Mouse (Mus musculus) liver, adult 2 months (tissue): ENCODE results near the gene Apol6. TPM values are rescaled to one million over a fixed set of nuclear protein-coding genes. Genes with fewer than 3 reads are reported as not detected.

Experiments used
- DNase-seq: peaks from one replicate; pipeline ENCODE4 v3.0.0-alpha.2; 2011; ENCODE audit warnings: low read depth, low spot score; ENCODE audit errors: extremely low read depth
- H3K27ac ChIP-seq: fragments of 200-500 bp; replicated peaks from 2 replicates; pipeline ENCODE4 v1.5.1; 2012; ENCODE audit warnings: low read depth, mild to moderate bottlenecking, control low read depth, inconsistent platforms, low read length; ENCODE audit not compliant: insufficient read depth
- H3K27me3 ChIP-seq: fragments of 200-500 bp; 2 replicates; pipeline ENCODE4 v1.6.1; 2012; ENCODE audit warnings: mild to moderate bottlenecking, moderate library complexity, low read length, inconsistent platforms; ENCODE audit not compliant: control insufficient read depth, insufficient read depth
- H3K36me3 ChIP-seq: fragments of 200-500 bp; 2 replicates; pipeline ENCODE4 v1.6.1; 2012; ENCODE audit warnings: low read length, inconsistent platforms; ENCODE audit not compliant: control insufficient read depth, insufficient read depth
- H3K4me1 ChIP-seq: fragments of 200-500 bp; 2 replicates; pipeline ENCODE4 v1.6.1; 2011; ENCODE audit warnings: low read length; ENCODE audit not compliant: control insufficient read depth, insufficient read depth
- H3K4me3 ChIP-seq: fragments of 200-500 bp; 2 replicates; pipeline ENCODE4 v1.5.1; 2011; ENCODE audit warnings: low read depth, mild to moderate bottlenecking, control low read depth, low read length, moderate library complexity; ENCODE audit not compliant: insufficient read depth
- H3K79me2 ChIP-seq: fragments of 200-500 bp; 2 replicates; pipeline ENCODE4 v1.6.1; 2012; ENCODE audit warnings: inconsistent platforms, mild to moderate bottlenecking, low read length, moderate library complexity; ENCODE audit not compliant: control insufficient read depth, insufficient read depth
- H3K9ac ChIP-seq: fragments of 200-500 bp; 2 replicates; pipeline ENCODE4 v1.6.1; 2012; ENCODE audit warnings: low read depth, mild to moderate bottlenecking, control low read depth, inconsistent platforms, low read length
- CTCF ChIP-seq: fragments of 200-500 bp; IDR thresholded peaks from 2 replicates; pipeline ENCODE4 v1.5.1; 2011; ENCODE audit warnings: low read depth, low read length, control low read depth
- POLR2A ChIP-seq: fragments of 200-500 bp; IDR thresholded peaks from 2 replicates; pipeline ENCODE4 v1.6.1; 2011; ENCODE audit warnings: low read length, control low read depth; ENCODE audit not compliant: insufficient read depth; ENCODE audit errors: extremely low read depth
- WGBS: fragments of 180-500 bp; shearing (Covaris S2); methylation state at CpG from one replicate; pipeline ENCODE4 v1.1.7; 2018; 5-methylcytosine and 5-hydroxymethylcytosine counted together
- polyA plus RNA-seq: library from polyadenylated mRNA; depleted of rRNA; stranded (reverse); fragments of >200 nt; gene quantifications from 2 replicates; pipeline ENCODE4 v1.2.3, GENCODE M21; 2012
- total RNA-seq: library from RNA; depleted of rRNA; stranded (reverse); fragments of >200 nt; gene quantifications from 2 replicates; pipeline ENCODE4 v1.2.3, GENCODE M21; 2014

Gene Apol6
- total and polyA plus RNA-seq, 2 experiments, result 0.37 TPM; not detected in 1

GRCm38 (mm10) chr15:77076523-77076922, 32.0 kb downstream of the Apol6 start:
- Histone ChIP-seq H3K9ac (no peak overlapping the region), H3K4me3 (no peak overlapping the region), H3K27me3 (no peaks in the 10 kb centered on the region), H3K79me2 (no peaks in the 10 kb centered on the region), H3K4me1 (peaks cover 2% of the 10 kb centered on the region), H3K27ac (no peak overlapping the region), H3K36me3 (no peaks in the 10 kb centered on the region)
- no peak for DNase-seq
- TF ChIP-seq CTCF, result no peak
- WGBS, result 91% methylated on average over 3 of the region's 3 CpGs

GRCm38 (mm10) chr15:77077906-77078305, 33.4 kb downstream of the Apol6 start:
- no peak overlapping the region for H3K27ac ChIP-seq
- no peaks in the 10 kb centered on the region for H3K27me3 ChIP-seq
- WGBS, result 23% methylated on average over 9 of the region's 9 CpGs
- peaks cover 10% of the 10 kb centered on the region for H3K36me3 ChIP-seq
- TF ChIP-seq POLR2A (no peak), CTCF (no peak)
- H3K9ac ChIP-seq, result no peak overlapping the region
- H3K4me1 ChIP-seq, result no peaks in the 10 kb centered on the region; the same call in 1 of the 2 replicates
- DNase-seq, result peak; percentile 75
- no peak overlapping the region for H3K4me3 ChIP-seq
- H3K79me2 ChIP-seq, result no peaks in the 10 kb centered on the region

GRCm38 (mm10) chr15:77078786-77079185, 34.3 kb downstream of the Apol6 start:
- TF ChIP-seq CTCF, result no peak
- no peak for TF ChIP-seq POLR2A
- no peak overlapping the region for H3K27ac ChIP-seq
- no peaks in the 10 kb centered on the region for H3K27me3 ChIP-seq
- H3K9ac ChIP-seq, result no peak overlapping the region
- no peak overlapping the region for H3K4me3 ChIP-seq
- no peak for DNase-seq
- H3K36me3 ChIP-seq, result peaks cover 14% of the 10 kb centered on the region
- H3K4me1 ChIP-seq, result no peaks in the 10 kb centered on the region
- H3K79me2 ChIP-seq, result no peaks in the 10 kb centered on the region
- 52% methylated on average over 3 of the region's 3 CpGs for WGBS

DNA sequence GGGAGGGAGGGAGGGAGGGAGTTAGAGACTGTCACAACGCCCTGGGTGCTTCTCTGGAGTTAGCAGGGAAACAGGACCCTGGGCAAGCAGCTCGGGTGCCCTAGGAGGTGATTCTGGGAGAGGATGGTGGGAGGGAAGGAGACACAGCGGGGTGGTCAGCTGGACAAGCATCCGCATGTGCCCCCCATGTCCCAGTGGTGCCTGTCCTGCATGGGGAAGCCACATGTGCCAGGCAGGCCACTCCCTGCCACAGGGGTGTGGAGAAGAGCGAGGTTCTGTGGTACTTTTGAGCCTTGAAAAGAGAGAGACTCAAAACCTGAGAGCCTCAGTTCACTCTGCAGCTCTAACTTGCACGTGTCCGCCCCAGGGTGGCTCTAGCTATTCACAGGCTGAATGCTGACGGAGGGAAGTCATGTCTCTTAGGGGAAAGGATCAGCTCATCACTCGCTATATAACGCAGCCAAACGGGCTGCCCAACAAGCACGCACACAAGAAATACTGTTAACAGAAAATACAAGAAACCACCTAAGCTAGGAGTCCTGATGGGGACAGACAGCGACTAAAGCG, 34.8 kb downstream of the Apol6 start:
- no peak for DNase-seq
- Histone ChIP-seq H3K27ac (no peak overlapping the region), H3K36me3 (peaks cover 14% of the 10 kb centered on the region), H3K27me3 (no peaks in the 10 kb centered on the region), H3K4me3 (no peak overlapping the region), H3K79me2 (no peaks in the 10 kb centered on the region), H3K4me1 (no peaks in the 10 kb centered on the region), H3K9ac (no peak overlapping the region)
- 91% methylated on average over 14 of the region's 14 CpGs for WGBS
- TF ChIP-seq POLR2A, result no peak
- no peak for TF ChIP-seq CTCF

DNA sequence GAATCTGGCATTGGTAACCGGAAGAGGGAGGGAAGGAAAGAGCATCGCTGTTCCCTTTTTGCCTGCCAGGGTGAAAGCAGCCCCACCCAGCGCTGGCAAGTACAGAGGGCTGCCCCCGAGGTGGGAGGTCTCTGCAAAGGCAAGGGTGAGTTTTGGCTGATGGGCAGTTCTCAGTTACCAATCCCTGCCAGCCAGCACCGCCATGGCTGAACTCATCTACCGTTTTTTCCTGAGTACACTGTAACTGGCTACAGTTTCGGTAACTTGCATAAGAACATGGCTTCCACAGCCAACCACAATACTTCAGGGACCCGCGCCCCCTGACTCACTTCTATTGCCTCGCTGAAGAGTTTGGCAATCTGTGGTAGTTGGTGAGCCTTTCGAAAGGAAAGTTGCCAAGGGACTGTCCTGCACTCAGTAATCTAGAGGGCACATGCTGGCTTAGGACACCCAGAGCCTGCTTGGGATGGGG, 35.4 kb downstream of the Apol6 start:
- no peaks in the 10 kb centered on the region for H3K27me3 ChIP-seq
- H3K4me1 ChIP-seq, result no peaks in the 10 kb centered on the region
- TF ChIP-seq CTCF (no peak), POLR2A (no peak)
- H3K79me2 ChIP-seq, result no peaks in the 10 kb centered on the region
- 75% methylated on average over 11 of the region's 11 CpGs for WGBS
- H3K36me3 ChIP-seq, result peaks cover 17% of the 10 kb centered on the region
- H3K9ac ChIP-seq, result no peak overlapping the region
- no peak overlapping the region for H3K4me3 ChIP-seq
- no peak for DNase-seq
- no peak overlapping the region for H3K27ac ChIP-seq

DNA sequence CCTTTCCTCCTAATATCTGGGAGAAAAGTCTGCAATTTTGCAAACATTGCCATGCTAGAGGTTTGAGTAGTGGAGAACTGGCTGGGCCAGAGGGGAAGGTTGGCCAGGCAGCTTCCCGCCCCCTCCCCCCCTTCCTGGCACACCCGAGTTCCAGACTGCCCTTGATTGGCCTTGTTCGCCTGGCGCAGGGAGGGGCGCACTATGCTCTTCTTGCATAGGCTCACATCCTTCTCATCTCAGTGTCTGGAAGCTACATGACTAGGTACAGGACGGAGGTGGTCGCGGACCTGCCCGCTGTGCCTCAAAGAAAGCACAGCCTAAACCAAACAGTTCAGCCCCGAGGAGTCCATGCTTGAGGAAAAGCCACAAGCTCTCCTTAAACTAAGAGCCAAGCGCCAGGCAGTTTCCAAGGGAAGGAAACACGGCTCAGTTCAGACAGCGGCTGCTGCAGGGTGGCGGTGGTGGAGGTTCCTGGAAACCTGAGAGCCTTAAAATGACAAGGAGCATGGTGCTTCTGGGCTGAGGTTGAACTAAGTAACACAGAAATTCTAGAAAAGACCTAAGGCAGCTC, 36.2 kb downstream of the Apol6 start:
- 85% methylated on average over 14 of the region's 14 CpGs for WGBS
- no peak overlapping the region for H3K4me3 ChIP-seq
- peaks cover 21% of the 10 kb centered on the region for H3K36me3 ChIP-seq
- H3K4me1 ChIP-seq, result no peaks in the 10 kb centered on the region
- no peaks in the 10 kb centered on the region for H3K27me3 ChIP-seq
- no peaks in the 10 kb centered on the region for H3K79me2 ChIP-seq
- no peak overlapping the region for H3K27ac ChIP-seq
- no peak for DNase-seq
- no peak overlapping the region for H3K9ac ChIP-seq
- TF ChIP-seq CTCF (no peak), POLR2A (no peak)
